Mouse (Mus musculus): ENCODE measurements around the gene Cyp2f2. TPM values are rescaled to one million over a fixed set of nuclear protein-coding genes. Genes with fewer than 3 reads are reported as not detected.
A peak's percentile ranks its signal among the peaks of the same experiment; 100 is the strongest.

Cyp2f2 gene
- total RNA-seq, 2 experiments from 2014 or later = 0.20 TPM; not detected in 1

- no peak for DNase-seq (ENCODE audit: extremely low spot score in 1 of 2, low spot score in 1 of 2)
Measured at GRCm38 (mm10) chr7:27136410-27136996, 16.8 kb downstream of the Cyp2f2 start.

- DNase-seq (ENCODE audit: extremely low spot score in 1 of 2, low spot score in 1 of 2) = no peak
Measured at GRCm38 (mm10) chr7:27153205-27153764, 33.6 kb downstream of the Cyp2f2 start, which contains the start of gene Cyp2t4. Gene Cyp2t4 (plus strand): TSS chr7:27153714.

GRCm38 (mm10) chr7:27156005-27156404 is 36.3 kb downstream of the Cyp2f2 start:
- DNase-seq (ENCODE audit: extremely low spot score in 1 of 2, low spot score in 1 of 2) = peak in 1 of 2 experiments; percentile 37

- DNase-seq (ENCODE audit: extremely low spot score in 1 of 2, low spot score in 1 of 2) = no peak
Measured at GRCm38 (mm10) chr7:27158171-27158570, 38.5 kb downstream of the Cyp2f2 start.

GRCm38 (mm10) chr7:27159256-27159655 is 39.5 kb downstream of the Cyp2f2 start:
- no peak for DNase-seq (ENCODE audit: extremely low spot score in 1 of 2, low spot score in 1 of 2)

GRCm38 (mm10) chr7:27159882-27160281 is 40.2 kb downstream of the Cyp2f2 start:
- DNase-seq (ENCODE audit: extremely low spot score in 1 of 2, low spot score in 1 of 2) = peak; percentile 79 to 82

- no peak for DNase-seq (ENCODE audit: extremely low spot score in 1 of 2, low spot score in 1 of 2)
Measured at GRCm38 (mm10) chr7:27160921-27161320, 41.2 kb downstream of the Cyp2f2 start.

- no peak for DNase-seq (ENCODE audit: extremely low spot score in 1 of 2, low spot score in 1 of 2)
Measured at GRCm38 (mm10) chr7:27161744-27162143, 42.0 kb downstream of the Cyp2f2 start.

GRCm38 (mm10) chr7:27162780-27163449 is 43.2 kb downstream of the Cyp2f2 start:
- no peak for DNase-seq (ENCODE audit: extremely low spot score in 1 of 2, low spot score in 1 of 2)

GRCm38 (mm10) chr7:27163450-27163805 is 43.7 kb downstream of the Cyp2f2 start:
- no peak for DNase-seq (ENCODE audit: extremely low spot score in 1 of 2, low spot score in 1 of 2)

- DNase-seq (ENCODE audit: extremely low spot score in 1 of 2, low spot score in 1 of 2) = peak in 1 of 2 experiments; percentile 17
Measured at GRCm38 (mm10) chr7:27164112-27164947, 44.6 kb downstream of the Cyp2f2 start.

GRCm38 (mm10) chr7:27165007-27165655 is 45.4 kb downstream of the Cyp2f2 start:
- DNase-seq (ENCODE audit: extremely low spot score in 1 of 2, low spot score in 1 of 2) = no peak

- DNase-seq (ENCODE audit: extremely low spot score in 1 of 2, low spot score in 1 of 2) = no peak
Measured at GRCm38 (mm10) chr7:27165696-27166095, 46.0 kb downstream of the Cyp2f2 start.

- peak in 1 of 2 experiments; percentile 63 for DNase-seq (ENCODE audit: extremely low spot score in 1 of 2, low spot score in 1 of 2)
Measured at GRCm38 (mm10) chr7:27166229-27166613, 46.5 kb downstream of the Cyp2f2 start.

- peak; percentile 94 to 96 for DNase-seq (ENCODE audit: extremely low spot score in 1 of 2, low spot score in 1 of 2)
Measured at GRCm38 (mm10) chr7:27166614-27167474, 47.1 kb downstream of the Cyp2f2 start, which contains the start of gene Egln2. Gene Egln2 (minus strand): TSS chr7:27166802.

- no peak for DNase-seq (ENCODE audit: extremely low spot score in 1 of 2, low spot score in 1 of 2)
Measured at GRCm38 (mm10) chr7:27167475-27168094, 47.9 kb downstream of the Cyp2f2 start.

GRCm38 (mm10) chr7:27168371-27168770 is 48.7 kb downstream of the Cyp2f2 start:
- DNase-seq (ENCODE audit: extremely low spot score in 1 of 2, low spot score in 1 of 2) = no peak

- DNase-seq (ENCODE audit: extremely low spot score in 1 of 2, low spot score in 1 of 2) = no peak
Measured at GRCm38 (mm10) chr7:27170981-27171380, 51.3 kb downstream of the Cyp2f2 start.

- DNase-seq (ENCODE audit: extremely low spot score in 1 of 2, low spot score in 1 of 2) = no peak
Measured at GRCm38 (mm10) chr7:27174496-27174895, 54.8 kb downstream of the Cyp2f2 start.
